Mouse (Mus musculus): ENCODE measurements around the gene Fam166a.

Fam166a gene

GRCm38 (mm10) chr2:25184496-25184895 lies 34.0 kb upstream of the Fam166a start:
- intact Hi-C loops (cut with DNase I), result loop anchor here (10.0 kb wide), 1 partner anchor 60 kb away; no protein-coding TSS in a partner anchor

GRCm38 (mm10) chr2:25185625-25186574 lies 32.6 kb upstream of the Fam166a start:
- intact Hi-C loops (cut with DNase I), result loop anchor here (10.0 kb wide), 1 partner anchor 61 kb away; no protein-coding TSS in a partner anchor

- intact Hi-C loops (cut with DNase I), result loop anchor here (10.0 kb wide), 1 partner anchor 62 kb away; no protein-coding TSS in a partner anchor
Measured at GRCm38 (mm10) chr2:25186575-25186930, 32.0 kb upstream of the Fam166a start.

GRCm38 (mm10) chr2:25187841-25188240 lies 30.7 kb upstream of the Fam166a start:
- intact Hi-C loops (cut with DNase I), result loop anchor here (10.0 kb wide), 1 partner anchor 63 kb away; no protein-coding TSS in a partner anchor

- intact Hi-C loops (cut with DNase I), result loop anchor here (1.0 to 10.0 kb wide), 2 partner anchors 35 to 141 kb away; partner anchors contain the start of gene Man1b1
Measured at GRCm38 (mm10) chr2:25193330-25193770, 25.2 kb upstream of the Fam166a start.

GRCm38 (mm10) chr2:25194006-25194405 lies 24.5 kb upstream of the Fam166a start:
- intact Hi-C loops (cut with DNase I), result loop anchor here (10.0 kb wide), 1 partner anchor 141 kb away; the partner anchor contains the start of gene Man1b1

- intact Hi-C loops (cut with DNase I), result loop anchor here (10.0 kb wide), 1 partner anchor 140 kb away; the partner anchor contains the start of gene Man1b1
Measured at GRCm38 (mm10) chr2:25194486-25195171, 23.9 kb upstream of the Fam166a start.

GRCm38 (mm10) chr2:25195211-25196156 lies 23.1 kb upstream of the Fam166a start:
- intact Hi-C loops (cut with DNase I), result loop anchor here (10.0 kb wide), 1 partner anchor 139 kb away; the partner anchor contains the start of gene Man1b1

GRCm38 (mm10) chr2:25196172-25196954 lies 22.2 kb upstream of the Fam166a start, which contains the start of gene Tor4a:
TSS of gene Tor4a (minus strand) at chr2:25196886.
- intact Hi-C loops (cut with DNase I), result loop anchor here (10.0 kb wide), 1 partner anchor 138 kb away; the partner anchor contains the start of gene Man1b1

GRCm38 (mm10) chr2:25197191-25197590 lies 21.4 kb upstream of the Fam166a start:
- intact Hi-C loops (cut with DNase I), result loop anchor here (10.0 kb wide), 1 partner anchor 138 kb away; the partner anchor contains the start of gene Man1b1

- intact Hi-C loops (cut with DNase I), result loop anchor here (10.0 kb wide), 1 partner anchor 137 kb away; the partner anchor contains the start of gene Man1b1
Measured at GRCm38 (mm10) chr2:25197946-25198345, 20.6 kb upstream of the Fam166a start.

GRCm38 (mm10) chr2:25200631-25201030 lies 17.9 kb upstream of the Fam166a start:
- intact Hi-C loops (cut with DNase I), result no loop called here

GRCm38 (mm10) chr2:25203631-25204214 lies 14.8 kb upstream of the Fam166a start:
- intact Hi-C loops (cut with DNase I), result no loop called here

GRCm38 (mm10) chr2:25207593-25207992 lies 11.0 kb upstream of the Fam166a start:
- intact Hi-C loops (cut with DNase I), result no loop called here

GRCm38 (mm10) chr2:25210686-25211085 lies 7.9 kb upstream of the Fam166a start:
- intact Hi-C loops (cut with DNase I), result no loop called here

- intact Hi-C loops (cut with DNase I), result no loop called here
Measured at GRCm38 (mm10) chr2:25211121-25211670, 7.3 kb upstream of the Fam166a start, which contains the start of gene Nelfb. TSS of gene Nelfb (minus strand) at chr2:25211489.

GRCm38 (mm10) chr2:25213266-25213865 lies 5.2 kb upstream of the Fam166a start:
- intact Hi-C loops (cut with DNase I), result no loop called here

GRCm38 (mm10) chr2:25214444-25214843 lies 4.1 kb upstream of the Fam166a start, which contains the start of gene Stpg3:
TSS of gene Stpg3 (minus strand) at chr2:25214637.
- intact Hi-C loops (cut with DNase I), result no loop called here

Measured in adrenal gland (tissue).